Mouse (Mus musculus) liver, embryonic 11.5 days (tissue): ENCODE data around the gene Tnni3. TPM values are rescaled to one million over a fixed set of nuclear protein-coding genes. Genes with fewer than 3 reads are reported as not detected.

Source experiments
- ATAC-seq: fragments of 200-750 bp; cut with Nextera tagmentation; replicated peaks from 2 replicates; pipeline ENCODE4 v1.8.0; 2017; ENCODE audit warnings: moderate number of reproducible peaks, mild to moderate bottlenecking, moderate TSS enrichment, moderate library complexity; ENCODE audit not compliant: low FRiP score
- DNase-seq: peaks from one replicate; pipeline ENCODE4 v3.0.0-alpha.2; 2017; ENCODE audit warnings: low spot score
- H3K27ac ChIP-seq: fragments of 300-500 bp; sonication (generic); 2 replicates; pipeline ENCODE4 v1.5.1; 2014; ENCODE audit warnings: mild to moderate bottlenecking, low read depth, low read length, control low read depth
- H3K27me3 ChIP-seq: fragments of 300-500 bp; sonication (generic); replicated peaks from 2 replicates; pipeline ENCODE4 v1.6.1; 2014; ENCODE audit warnings: low read length, mixed read lengths; ENCODE audit not compliant: control insufficient read depth, insufficient read depth
- H3K36me3 ChIP-seq: fragments of 300-500 bp; sonication (generic); 2 replicates; pipeline ENCODE4 v1.6.1; 2014; ENCODE audit warnings: mild to moderate bottlenecking, low read length, moderate library complexity, mixed read lengths; ENCODE audit not compliant: control insufficient read depth, insufficient read depth
- H3K4me1 ChIP-seq: fragments of 300-500 bp; sonication (generic); replicated peaks from 2 replicates; pipeline ENCODE4 v1.6.1; 2014; ENCODE audit warnings: low read length, mixed read lengths; ENCODE audit not compliant: control insufficient read depth, insufficient read depth
- H3K4me2 ChIP-seq: fragments of 300-500 bp; sonication (generic); 2 replicates; pipeline ENCODE4 v1.6.1; 2014; ENCODE audit warnings: mild to moderate bottlenecking, control low read depth, moderate library complexity
- H3K4me3 ChIP-seq: fragments of 300-500 bp; sonication (generic); 2 replicates; pipeline ENCODE4 v1.5.1; 2014; ENCODE audit warnings: low read depth, low read length, control low read depth
- H3K9ac ChIP-seq: fragments of 300-500 bp; sonication (generic); 2 replicates; pipeline ENCODE4 v1.6.1; 2014; ENCODE audit warnings: low read depth, low read length, control low read depth
- H3K9me3 ChIP-seq: fragments of 300-500 bp; sonication (generic); 2 replicates; pipeline ENCODE4 v1.6.1; 2016; ENCODE audit warnings: low read length, inconsistent platforms, mixed read lengths; ENCODE audit not compliant: control insufficient read depth
- WGBS: fragments of 180-500 bp; shearing (Covaris S2); extraction: QIAGEN DNeasy Blood & Tissue Kit; methylation state at CpG from one replicate; pipeline ENCODE4 v1.1.7; 2014; 5-methylcytosine and 5-hydroxymethylcytosine counted together
- polyA plus RNA-seq: library from polyadenylated mRNA; unstranded; fragments of >200 nt; fragmentation: Nextera tagmentation; extraction: Ambion mirVana; gene quantifications from 2 replicates; pipeline ENCODE4 v1.2.1, GENCODE M21; 2014

Gene Tnni3
- polyA plus RNA-seq, 1 experiment from 2014 or later = 17.0 TPM

DNA sequence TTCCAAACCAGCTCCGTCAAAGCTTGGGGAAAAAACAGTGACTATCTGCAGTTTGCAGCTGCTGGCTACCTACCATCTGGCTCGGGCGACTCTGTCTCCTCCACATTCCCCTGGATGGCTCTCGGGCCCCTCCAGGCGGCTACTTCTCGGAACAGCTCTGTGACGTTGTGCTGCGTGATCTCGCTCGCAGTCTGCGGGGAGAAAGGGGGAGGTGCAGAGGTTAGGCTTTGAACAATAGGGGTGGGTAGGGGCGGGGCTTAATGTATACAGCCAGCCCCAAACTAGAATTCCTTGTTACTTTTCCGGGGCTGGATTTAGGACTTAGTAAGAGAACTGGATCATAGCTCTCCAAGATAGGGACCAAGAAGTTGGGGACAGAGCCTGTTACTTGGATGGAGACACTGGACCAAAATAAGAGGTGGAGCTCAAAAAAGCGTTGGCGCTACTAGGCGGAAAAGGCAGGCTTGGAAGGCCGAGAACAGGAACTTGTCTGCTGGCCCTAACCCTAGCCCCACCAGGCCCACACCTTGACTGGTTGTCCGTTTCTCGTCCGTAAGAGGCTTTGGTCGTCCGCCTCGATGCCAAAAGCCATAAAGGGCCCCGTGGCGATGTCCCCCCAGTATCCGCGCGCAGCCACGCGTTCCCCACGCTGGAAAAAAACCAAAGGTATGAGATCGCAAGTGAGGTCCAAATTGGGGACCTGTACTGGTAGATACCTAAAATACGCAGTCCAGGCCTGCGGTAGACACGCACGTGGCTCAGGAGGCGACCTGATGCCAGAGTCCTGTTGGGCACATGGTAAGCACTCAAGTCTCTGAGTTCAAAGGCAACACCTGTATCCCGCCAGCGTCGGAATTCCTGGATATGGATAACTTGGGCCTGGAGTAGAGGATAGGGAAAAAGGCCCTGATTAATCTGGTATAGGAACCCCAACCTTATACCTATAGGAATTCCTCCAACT is 2.6 kb upstream of the Tnni3 start:
- H3K36me3 ChIP-seq = no peaks in the 10 kb centered on the region
- H3K4me1 ChIP-seq = peaks cover 8% of the 10 kb centered on the region
- DNase-seq (peak; percentile 88), ATAC-seq (peak; percentile 88)
- H3K4me2 ChIP-seq = peak overlapping the region; percentile 65
- H3K27me3 ChIP-seq = no peaks in the 10 kb centered on the region
- 23% methylated on average over 40 of the region's 40 CpGs for WGBS
- H3K9ac ChIP-seq = peak overlapping the region; percentile 60
- peak overlapping the region; percentile 41; the same call in 1 of the 2 replicates for H3K27ac ChIP-seq
- peak overlapping the region; percentile 41 for H3K4me3 ChIP-seq
- H3K9me3 ChIP-seq = no peaks in the 10 kb centered on the region

DNA sequence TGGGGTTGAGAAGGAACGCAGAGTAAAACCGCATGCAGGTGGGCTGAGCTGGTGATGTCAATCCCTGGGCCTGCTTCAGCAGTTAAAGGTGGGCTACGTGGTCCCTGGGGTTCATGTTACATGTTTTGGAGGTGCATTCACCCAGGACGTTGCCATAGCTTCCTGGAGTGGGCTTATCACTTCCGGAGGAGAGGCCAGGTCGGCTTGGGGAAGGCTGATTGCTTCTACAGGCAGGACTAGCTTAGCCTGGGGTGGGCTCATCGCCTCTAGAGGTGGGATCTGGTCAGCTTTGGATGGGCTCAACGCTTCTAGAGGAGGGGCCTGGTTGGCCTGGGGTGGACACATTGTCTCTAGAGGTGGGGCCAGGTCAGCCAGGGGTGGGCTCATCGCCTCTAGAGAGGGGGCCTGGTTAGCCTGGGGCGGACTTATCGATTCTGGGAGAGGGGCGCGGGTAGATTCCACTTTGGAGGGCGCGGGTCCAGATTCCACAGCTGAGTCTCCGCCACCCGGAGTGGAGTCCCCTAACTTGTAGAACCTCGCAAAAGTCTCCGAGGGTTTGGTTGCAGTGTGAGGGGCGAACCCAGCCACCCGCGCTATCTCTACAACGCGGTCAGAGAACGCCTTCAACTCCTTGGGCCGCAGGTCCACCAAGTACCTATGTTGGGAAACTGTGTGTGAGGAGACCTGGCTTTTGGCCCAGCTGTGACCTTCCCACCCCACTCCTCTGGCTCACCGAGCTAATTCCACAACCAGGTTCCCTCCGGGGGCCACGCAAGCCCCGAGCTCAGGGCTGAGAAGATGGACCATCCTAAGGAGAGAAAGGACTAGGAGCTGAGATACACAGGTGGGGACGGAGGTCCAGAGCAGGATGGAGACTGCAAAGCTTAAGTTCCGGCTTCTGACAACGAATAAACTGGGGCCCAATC is 561 bp downstream of the Tnni3 start:
- no peak overlapping the region for H3K4me2 ChIP-seq
- 81% methylated on average over 33 of the region's 33 CpGs for WGBS
- no peak for ATAC-seq
- H3K4me1 ChIP-seq = peaks cover 11% of the 10 kb centered on the region
- no peak overlapping the region for H3K27ac ChIP-seq
- H3K9ac ChIP-seq = no peak overlapping the region
- H3K9me3 ChIP-seq = no peaks in the 10 kb centered on the region
- peak; percentile 32 for DNase-seq
- no peaks in the 10 kb centered on the region for H3K36me3 ChIP-seq
- H3K4me3 ChIP-seq = no peak overlapping the region
- H3K27me3 ChIP-seq = peaks cover 4% of the 10 kb centered on the region; the same call in 1 of the 2 replicates

DNA sequence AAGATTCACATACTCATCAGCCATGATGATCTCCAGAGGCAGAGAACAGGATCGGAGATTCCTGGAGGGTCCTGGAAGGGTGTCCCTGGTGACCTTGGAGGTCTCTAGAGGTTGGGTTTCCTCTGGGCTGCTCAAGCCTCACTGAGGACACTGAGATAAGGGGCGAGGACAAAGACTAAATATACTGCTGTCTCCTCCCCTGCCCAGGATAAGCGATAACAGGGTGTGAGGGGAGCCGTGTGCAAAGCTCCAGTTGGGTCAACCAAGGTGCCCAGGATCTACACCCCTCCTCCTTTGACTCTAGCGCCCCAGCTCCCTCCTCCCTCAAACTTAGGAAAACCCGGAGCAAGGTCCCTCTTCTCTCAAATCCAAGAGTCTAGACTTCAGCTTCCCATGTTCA is 1.7 kb downstream of the Tnni3 start:
- DNase-seq (peak; percentile 29), ATAC-seq (no peak)
- Histone ChIP-seq H3K9me3 (no peaks in the 10 kb centered on the region), H3K36me3 (no peaks in the 10 kb centered on the region), H3K4me1 (peaks cover 11% of the 10 kb centered on the region), H3K27ac (no peak overlapping the region), H3K4me3 (no peak overlapping the region), H3K27me3 (peaks cover 4% of the 10 kb centered on the region; the same call in 1 of the 2 replicates), H3K9ac (no peak overlapping the region), H3K4me2 (no peak overlapping the region)
- 53% methylated on average over 6 of the region's 6 CpGs for WGBS

DNA sequence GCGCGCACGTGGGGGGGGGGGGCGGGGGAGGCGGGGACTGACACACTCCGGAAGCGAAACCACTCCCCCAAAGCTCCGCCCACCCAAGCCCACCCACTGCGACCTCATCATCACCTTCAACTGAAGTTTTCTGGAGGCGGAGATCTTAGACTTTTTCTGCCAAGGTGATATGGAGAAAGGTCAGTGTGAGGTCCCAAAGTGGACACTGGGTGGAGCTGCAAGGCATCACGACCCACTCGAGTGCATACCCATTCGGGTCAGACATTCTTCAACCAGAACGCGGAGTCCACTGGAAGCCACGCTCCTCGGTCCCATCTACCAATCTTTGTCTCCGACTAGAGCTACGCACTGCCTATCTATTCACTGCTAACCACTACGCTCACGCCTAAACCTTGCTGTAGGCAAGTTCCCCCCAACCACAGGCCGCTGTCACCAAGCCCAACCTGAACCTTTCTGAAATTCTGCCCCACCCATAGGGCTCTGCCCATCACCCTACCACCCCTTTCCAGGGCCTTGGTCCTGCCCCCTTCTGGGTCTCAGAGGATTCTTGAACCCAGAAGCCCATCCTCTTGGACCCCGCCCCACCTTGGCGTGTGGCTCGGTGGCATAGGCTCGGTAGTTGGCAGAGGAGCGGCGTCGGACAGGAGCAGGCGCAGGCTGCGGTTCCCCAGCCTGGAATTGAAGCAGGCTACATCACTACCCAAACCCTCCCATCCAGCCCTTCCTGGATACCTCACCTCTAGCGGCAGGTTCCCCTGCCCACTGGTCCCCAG is 2.6 kb downstream of the Tnni3 start:
- Histone ChIP-seq H3K4me2 (peak overlapping the region; percentile 60), H3K4me1 (peaks cover 10% of the 10 kb centered on the region), H3K4me3 (peak overlapping the region; percentile 11), H3K36me3 (no peaks in the 10 kb centered on the region), H3K9me3 (no peaks in the 10 kb centered on the region), H3K27ac (no peak overlapping the region), H3K27me3 (peaks cover 4% of the 10 kb centered on the region; the same call in 1 of the 2 replicates), H3K9ac (no peak overlapping the region)
- 25% methylated on average over 30 of the region's 32 CpGs for WGBS
- ATAC-seq (no peak), DNase-seq (no peak)

DNA sequence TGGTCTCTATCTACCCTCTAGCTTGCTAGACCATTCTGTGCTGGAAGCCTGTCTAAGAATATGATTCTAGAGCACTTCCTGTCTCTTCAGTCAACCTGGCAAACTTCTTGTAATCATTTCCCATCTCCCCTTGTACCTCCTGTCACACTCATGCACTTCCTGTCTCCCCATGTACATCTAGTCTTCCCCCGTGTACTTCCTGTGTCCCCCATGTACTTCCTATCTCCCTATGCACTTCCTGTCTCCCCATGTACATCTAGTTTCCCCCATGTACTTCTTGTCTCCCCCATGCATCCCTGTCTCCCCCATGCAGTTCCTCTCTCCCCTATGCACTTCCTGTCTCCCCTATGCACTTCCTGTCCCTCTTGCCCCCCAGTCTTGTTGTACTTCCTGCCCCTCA is 5.5 kb downstream of the Tnni3 start:
- H3K36me3 ChIP-seq = no peaks in the 10 kb centered on the region
- H3K27ac ChIP-seq = 0 out of 2 replicates have a peak overlapping the region, but pooled peaks have one; percentile 3
- no peak overlapping the region for H3K4me3 ChIP-seq
- DNase-seq (no peak), ATAC-seq (no peak)
- peaks cover 4% of the 10 kb centered on the region; the same call in 1 of the 2 replicates for H3K27me3 ChIP-seq
- no peak overlapping the region for H3K9ac ChIP-seq
- H3K4me2 ChIP-seq = no peak overlapping the region
- H3K4me1 ChIP-seq = peaks cover 19% of the 10 kb centered on the region
- WGBS = 34% methylated on average over 1 of the region's 1 CpGs
- H3K9me3 ChIP-seq = no peaks in the 10 kb centered on the region

DNA sequence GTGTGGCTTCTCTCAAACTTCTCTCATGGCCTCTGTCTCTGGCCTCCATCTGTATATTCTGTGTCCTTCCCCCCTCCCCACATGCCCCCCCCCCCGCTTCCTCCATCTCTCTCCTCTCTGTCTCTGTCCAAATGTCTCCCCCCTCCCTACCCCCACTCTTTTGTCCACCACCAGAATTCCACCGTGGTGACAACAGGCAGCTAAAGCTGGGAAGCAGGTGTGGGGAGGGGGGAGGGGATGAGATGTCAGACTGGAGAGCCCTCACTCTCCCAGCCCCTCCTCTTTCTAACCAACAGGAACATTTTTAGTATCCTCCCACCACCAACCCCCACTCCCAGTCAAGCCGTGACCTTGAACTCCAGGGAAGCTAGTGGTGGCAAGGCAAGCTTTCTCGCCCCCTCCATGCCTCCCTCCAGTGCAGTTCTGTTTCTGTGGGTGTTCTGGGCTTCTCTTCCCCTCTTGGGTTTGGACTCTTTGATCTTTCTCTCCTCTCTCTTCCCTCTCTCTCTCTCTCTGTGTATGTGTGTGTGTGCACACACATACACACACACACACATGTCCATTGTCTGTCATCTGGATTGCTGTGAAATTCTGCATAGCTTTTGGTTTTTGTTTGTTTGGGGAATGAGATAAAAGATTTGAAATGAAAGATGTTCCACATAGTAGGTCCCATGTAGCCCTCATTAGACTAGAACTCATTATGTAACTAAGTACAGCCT is 7.5 kb downstream of the Tnni3 start, which contains the start of gene Tnnt1:
Tnnt1 (minus strand) TSS at position 51 of the 719 bp plus-strand sequence.
- Histone ChIP-seq H3K4me3 (no peak within 1 kb of the TSS), H3K27ac (no peak within 1 kb of the TSS), H3K27me3 (peaks cover 4% of the 10 kb centered on the region; the same call in 1 of the 2 replicates), H3K4me1 (peaks cover 14% of the 10 kb centered on the region), H3K4me2 (no peak within 1 kb of the TSS), H3K9ac (no peak within 1 kb of the TSS), H3K9me3 (no peaks in the 10 kb centered on the region), H3K36me3 (no peaks in the 10 kb centered on the region)
- no peak for DNase-seq
- no peak for ATAC-seq
- WGBS = 15% methylated on average over 4 of the region's 4 CpGs

DNA sequence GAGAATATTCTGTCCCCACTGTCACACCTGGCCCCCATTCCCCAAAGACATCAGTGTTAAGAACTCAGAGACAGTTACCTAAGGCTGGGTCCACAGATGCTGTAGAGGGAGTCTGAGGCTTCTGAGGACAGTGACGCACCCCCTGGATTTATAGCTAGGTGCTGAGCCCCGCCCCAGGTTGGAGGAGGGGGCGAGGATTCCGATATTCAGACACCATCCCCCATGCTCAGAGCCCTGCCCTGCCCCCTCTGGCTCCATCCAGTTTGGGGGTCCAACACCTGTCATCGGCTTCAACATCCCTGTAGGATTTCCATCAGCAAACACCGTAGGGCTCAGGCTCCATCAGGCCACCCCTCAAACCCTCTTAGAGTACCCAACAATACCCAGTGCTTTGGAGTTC is 8.2 kb downstream of the Tnni3 start:
- peaks cover 14% of the 10 kb centered on the region for H3K4me1 ChIP-seq
- no peak overlapping the region for H3K4me3 ChIP-seq
- H3K27me3 ChIP-seq = peaks cover 4% of the 10 kb centered on the region; the same call in 1 of the 2 replicates
- ATAC-seq = no peak
- no peaks in the 10 kb centered on the region for H3K36me3 ChIP-seq
- H3K27ac ChIP-seq = no peak overlapping the region
- 73% methylated on average over 6 of the region's 6 CpGs for WGBS
- H3K4me2 ChIP-seq = no peak overlapping the region
- no peak for DNase-seq
- H3K9me3 ChIP-seq = no peaks in the 10 kb centered on the region
- H3K9ac ChIP-seq = no peak overlapping the region
